Mouse (Mus musculus): Measurements from ENCODE around the gene Gys1.
"Not testable (repeated sequence)": the region's sequence is repeated elsewhere in the genome, so short reads cannot be mapped to it uniquely, and the experiment has no call there.

Gene Gys1

GRCm38 (mm10) chr7:45457204-45458060 is 22.8 kb downstream of the Gys1 start:
- DNase-seq (ENCODE audit: low spot score in 2 of 2): no peak

GRCm38 (mm10) chr7:45458748-45459563 is 24.3 kb downstream of the Gys1 start:
- peak in 1 of 2 experiments; percentile 62 for DNase-seq (ENCODE audit: low spot score in 2 of 2)

- DNase-seq (ENCODE audit: low spot score in 2 of 2): peak; percentile 88 to 93
These were observed 25.0 kb downstream of the Gys1 start, which contains the start of gene Ftl1 for GRCm38 (mm10) chr7:45459564-45460140. Ftl1 (minus strand) TSS chr7:45459884.

GRCm38 (mm10) chr7:45460377-45460776 is 25.7 kb downstream of the Gys1 start:
- DNase-seq (ENCODE audit: low spot score in 2 of 2): no peak

- DNase-seq (ENCODE audit: low spot score in 2 of 2): no peak
These were observed 26.2 kb downstream of the Gys1 start for GRCm38 (mm10) chr7:45460860-45461314.

GRCm38 (mm10) chr7:45461326-45461725 is 26.7 kb downstream of the Gys1 start:
- DNase-seq (ENCODE audit: low spot score in 2 of 2): no peak

GRCm38 (mm10) chr7:45461781-45462180 is 27.1 kb downstream of the Gys1 start:
- DNase-seq (ENCODE audit: low spot score in 2 of 2): no peak

GRCm38 (mm10) chr7:45462325-45462724 is 27.7 kb downstream of the Gys1 start:
- no peak for DNase-seq (ENCODE audit: low spot score in 2 of 2)

GRCm38 (mm10) chr7:45462868-45463267 is 28.2 kb downstream of the Gys1 start:
- not testable (repeated sequence) for DNase-seq (ENCODE audit: low spot score in 2 of 2)

- no peak for DNase-seq (ENCODE audit: low spot score in 2 of 2)
These were observed 29.5 kb downstream of the Gys1 start for GRCm38 (mm10) chr7:45463987-45464778.

- no peak for DNase-seq (ENCODE audit: low spot score in 2 of 2)
These were observed 30.5 kb downstream of the Gys1 start for GRCm38 (mm10) chr7:45465112-45465511.

- DNase-seq (ENCODE audit: low spot score in 2 of 2): no peak
These were observed 30.9 kb downstream of the Gys1 start for GRCm38 (mm10) chr7:45465549-45465948.

- peak; percentile 86 to 93 for DNase-seq (ENCODE audit: low spot score in 2 of 2)
These were observed 31.8 kb downstream of the Gys1 start, which contains the start of gene Bax for GRCm38 (mm10) chr7:45466283-45467089. Bax (minus strand) TSS chr7:45466898.

- DNase-seq (ENCODE audit: low spot score in 2 of 2): no peak
These were observed 32.5 kb downstream of the Gys1 start for GRCm38 (mm10) chr7:45467090-45467670.

- peak; percentile 64 to 72 for DNase-seq (ENCODE audit: low spot score in 2 of 2)
These were observed 36.2 kb downstream of the Gys1 start for GRCm38 (mm10) chr7:45470869-45471268.

GRCm38 (mm10) chr7:45475291-45475969 is 40.8 kb downstream of the Gys1 start:
- DNase-seq (ENCODE audit: low spot score in 2 of 2): no peak

- DNase-seq (ENCODE audit: low spot score in 2 of 2): no peak
These were observed 41.8 kb downstream of the Gys1 start for GRCm38 (mm10) chr7:45476453-45476852.

GRCm38 (mm10) chr7:45477003-45477402 is 42.4 kb downstream of the Gys1 start:
- no peak for DNase-seq (ENCODE audit: low spot score in 2 of 2)

GRCm38 (mm10) chr7:45478774-45479173 is 44.1 kb downstream of the Gys1 start:
- no peak for DNase-seq (ENCODE audit: low spot score in 2 of 2)

Measured in frontal cortex, postnatal 25 days (tissue).